Mouse (Mus musculus): Measurements from ENCODE around the gene Ifna9. TPM values are rescaled to one million over a fixed set of nuclear protein-coding genes. Genes with fewer than 3 reads are reported as not detected.
"Not testable (repeated sequence)": the region's sequence is repeated elsewhere in the genome, so short reads cannot be mapped to it uniquely, and the experiment has no call there.

Gene Ifna9
- polyA plus RNA-seq, 1 experiment from 2014 or later: not detected

GRCm38 (mm10) chr4:88561791-88562190 is 30.4 kb downstream of the Ifna9 start:
- 96% methylated on average over 1 of the region's 1 CpGs for WGBS

GRCm38 (mm10) chr4:88558145-88558544 is 34.0 kb downstream of the Ifna9 start, which contains the start of gene Ifna15:
Gene Ifna15 (minus strand): TSS chr4:88558245.
- H3K4me2 ChIP-seq (replicated peaks; ENCODE audit: low read depth); H3K4me1 ChIP-seq (replicated peaks; ENCODE audit: control insufficient read depth, insufficient read depth, low read length); H3K27me3 ChIP-seq (replicated peaks; ENCODE audit: control insufficient read depth, insufficient read depth, low read length); H3K36me3 ChIP-seq (ENCODE audit: control insufficient read depth, insufficient read depth); H3K4me3 ChIP-seq (ENCODE audit: low read depth, low read length); H3K9ac ChIP-seq (ENCODE audit: low read depth, low read length); ATAC-seq; H3K9me3 ChIP-seq (ENCODE audit: control insufficient read depth); H3K27ac ChIP-seq (ENCODE audit: low read depth, low read length): not testable (repeated sequence)

More at GRCm38 (mm10) chr4:88561791-88562190, 30.4 kb downstream of the Ifna9 start:
- Histone ChIP-seq H3K4me2 (replicated peaks; ENCODE audit: low read depth) (no peak overlapping the region), H3K4me3 (ENCODE audit: low read depth, low read length) (no peak overlapping the region), H3K9me3 (ENCODE audit: control insufficient read depth) (no peaks in the 10 kb centered on the region), H3K27me3 (replicated peaks; ENCODE audit: control insufficient read depth, insufficient read depth, low read length) (no peaks in the 10 kb centered on the region), H3K9ac (ENCODE audit: low read depth, low read length) (no peak overlapping the region), H3K36me3 (ENCODE audit: control insufficient read depth, insufficient read depth) (no peaks in the 10 kb centered on the region), H3K4me1 (replicated peaks; ENCODE audit: control insufficient read depth, insufficient read depth, low read length) (no peaks in the 10 kb centered on the region), H3K27ac (ENCODE audit: low read depth, low read length) (no peak overlapping the region)
- no peak for ATAC-seq
- no peak for TF ChIP-seq CTCF (IDR thresholded peaks at IDR 0.05; ENCODE audit: low read depth)

GRCm38 (mm10) chr4:88550161-88550945 is 41.8 kb downstream of the Ifna9 start:
- H3K9ac ChIP-seq (ENCODE audit: low read depth, low read length): peak overlapping the region; percentile 31; the same call in 1 of the 2 replicates
- H3K4me1 ChIP-seq (replicated peaks; ENCODE audit: control insufficient read depth, insufficient read depth, low read length): no peaks in the 10 kb centered on the region
- peak; percentile 94 for TF ChIP-seq CTCF (IDR thresholded peaks at IDR 0.05; ENCODE audit: low read depth)
- H3K27me3 ChIP-seq (replicated peaks; ENCODE audit: control insufficient read depth, insufficient read depth, low read length): no peaks in the 10 kb centered on the region
- no peak overlapping the region for H3K27ac ChIP-seq (ENCODE audit: low read depth, low read length)
- H3K9me3 ChIP-seq (ENCODE audit: control insufficient read depth): no peaks in the 10 kb centered on the region
- WGBS: 25% methylated on average over 22 of the region's 22 CpGs
- peak overlapping the region; percentile 78 for H3K4me2 ChIP-seq (replicated peaks; ENCODE audit: low read depth)
- H3K4me3 ChIP-seq (ENCODE audit: low read depth, low read length): peak overlapping the region; percentile 43
- peak; percentile 88 for ATAC-seq
- no peaks in the 10 kb centered on the region for H3K36me3 ChIP-seq (ENCODE audit: control insufficient read depth, insufficient read depth)

- Histone ChIP-seq H3K27me3 (replicated peaks; ENCODE audit: control insufficient read depth, insufficient read depth, low read length) (no peaks in the 10 kb centered on the region), H3K36me3 (ENCODE audit: control insufficient read depth, insufficient read depth) (no peaks in the 10 kb centered on the region), H3K4me3 (ENCODE audit: low read depth, low read length) (no peak overlapping the region), H3K9ac (ENCODE audit: low read depth, low read length) (no peak overlapping the region), H3K4me1 (replicated peaks; ENCODE audit: control insufficient read depth, insufficient read depth, low read length) (no peaks in the 10 kb centered on the region), H3K27ac (ENCODE audit: low read depth, low read length) (no peak overlapping the region), H3K9me3 (ENCODE audit: control insufficient read depth) (no peaks in the 10 kb centered on the region), H3K4me2 (replicated peaks; ENCODE audit: low read depth) (no peak overlapping the region)
- WGBS: 74% methylated on average over 1 of the region's 1 CpGs
- TF ChIP-seq CTCF (IDR thresholded peaks at IDR 0.05; ENCODE audit: low read depth): no peak
- no peak for ATAC-seq
These were observed 44.2 kb downstream of the Ifna9 start for GRCm38 (mm10) chr4:88547986-88548385.

GRCm38 (mm10) chr4:88543649-88544234 is 48.4 kb downstream of the Ifna9 start:
- H3K9me3 ChIP-seq (ENCODE audit: control insufficient read depth): no peaks in the 10 kb centered on the region
- no peak overlapping the region for H3K9ac ChIP-seq (ENCODE audit: low read depth, low read length)
- no peaks in the 10 kb centered on the region for H3K4me1 ChIP-seq (replicated peaks; ENCODE audit: control insufficient read depth, insufficient read depth, low read length)
- no peaks in the 10 kb centered on the region for H3K36me3 ChIP-seq (ENCODE audit: control insufficient read depth, insufficient read depth)
- no peak overlapping the region for H3K4me2 ChIP-seq (replicated peaks; ENCODE audit: low read depth)
- no peak overlapping the region for H3K27ac ChIP-seq (ENCODE audit: low read depth, low read length)
- 0 out of 2 replicates have a peak, but pooled peaks have one; percentile 38 for ATAC-seq
- H3K27me3 ChIP-seq (replicated peaks; ENCODE audit: control insufficient read depth, insufficient read depth, low read length): no peaks in the 10 kb centered on the region
- no peak overlapping the region for H3K4me3 ChIP-seq (ENCODE audit: low read depth, low read length)
- peak; percentile 92 for TF ChIP-seq CTCF (IDR thresholded peaks at IDR 0.05; ENCODE audit: low read depth)
- 49% methylated on average over 2 of the region's 2 CpGs for WGBS

Other genes starting within 250 kb of the Ifna9 start
- gene Hacd4, start 153.5 kb downstream of the Ifna9 start, polyA plus RNA-seq (2015; fragmentation: Nextera tagmentation; extraction: Ambion mirVana): 6.6 and 7.4 TPM in 2 replicates
- not detected in 2 replicates for gene Ifnb1, start 69.6 kb downstream of the Ifna9 start, polyA plus RNA-seq (2015; fragmentation: Nextera tagmentation; extraction: Ambion mirVana)
- not detected in 2 replicates for gene Ifna15, start 34.1 kb downstream of the Ifna9 start, polyA plus RNA-seq (2015; fragmentation: Nextera tagmentation; extraction: Ambion mirVana)
- not detected in 2 replicates for gene Ifna14, start 20.6 kb downstream of the Ifna9 start, polyA plus RNA-seq (2015; fragmentation: Nextera tagmentation; extraction: Ambion mirVana)
- not detected in 2 replicates for gene Ifna12, start 11.0 kb upstream of the Ifna9 start, polyA plus RNA-seq (2015; fragmentation: Nextera tagmentation; extraction: Ambion mirVana)
- gene C87499, start 42.0 kb upstream of the Ifna9 start, polyA plus RNA-seq (2015; fragmentation: Nextera tagmentation; extraction: Ambion mirVana): not detected in 2 replicates
- gene Ifna13, start 52.1 kb upstream of the Ifna9 start, polyA plus RNA-seq (2015; fragmentation: Nextera tagmentation; extraction: Ambion mirVana): not detected in 2 replicates
- gene Ifna16, start 84.5 kb upstream of the Ifna9 start, polyA plus RNA-seq (2015; fragmentation: Nextera tagmentation; extraction: Ambion mirVana): not detected in 2 replicates
- gene Ifna2, start 91.5 kb upstream of the Ifna9 start, polyA plus RNA-seq (2015; fragmentation: Nextera tagmentation; extraction: Ambion mirVana): not detected in 2 replicates
- not detected in 2 replicates for gene Ifnab, start 99.0 kb upstream of the Ifna9 start, polyA plus RNA-seq (2015; fragmentation: Nextera tagmentation; extraction: Ambion mirVana)
- 0.16 and 0.43 TPM in 2 replicates for gene Gm26566, start 129.4 kb upstream of the Ifna9 start, polyA plus RNA-seq (2015; fragmentation: Nextera tagmentation; extraction: Ambion mirVana)
- 40.5 and 42.5 TPM in 2 replicates for gene Klhl9, start 130.1 kb upstream of the Ifna9 start, polyA plus RNA-seq (2015; fragmentation: Nextera tagmentation; extraction: Ambion mirVana)
- not detected in 2 replicates for gene Gm13271, start 162.5 kb upstream of the Ifna9 start, polyA plus RNA-seq (2015; fragmentation: Nextera tagmentation; extraction: Ambion mirVana)
- gene Gm13283, start 167.7 kb upstream of the Ifna9 start, polyA plus RNA-seq (2015; fragmentation: Nextera tagmentation; extraction: Ambion mirVana): 0.20 TPM in 1 of 2 replicates, not detected in the other
- gene Gm13290, start 181.4 kb upstream of the Ifna9 start, polyA plus RNA-seq (2015; fragmentation: Nextera tagmentation; extraction: Ambion mirVana): 0.13 TPM in 1 of 2 replicates, not detected in the other
- gene Gm13289, start 184.5 kb upstream of the Ifna9 start, polyA plus RNA-seq (2015; fragmentation: Nextera tagmentation; extraction: Ambion mirVana): not detected in 2 replicates
- not detected in 2 replicates for gene Gm13272, start 187.5 kb upstream of the Ifna9 start, polyA plus RNA-seq (2015; fragmentation: Nextera tagmentation; extraction: Ambion mirVana)
- 0.18 TPM in 1 of 2 replicates, not detected in the other for gene Ifnz, start 189.7 kb upstream of the Ifna9 start, polyA plus RNA-seq (2015; fragmentation: Nextera tagmentation; extraction: Ambion mirVana)
- gene Gm13276, start 193.3 kb upstream of the Ifna9 start, polyA plus RNA-seq (2015; fragmentation: Nextera tagmentation; extraction: Ambion mirVana): not detected in 2 replicates
- not detected in 2 replicates for gene Gm13277, start 196.2 kb upstream of the Ifna9 start, polyA plus RNA-seq (2015; fragmentation: Nextera tagmentation; extraction: Ambion mirVana)
- gene Gm13278, start 199.2 kb upstream of the Ifna9 start, polyA plus RNA-seq (2015; fragmentation: Nextera tagmentation; extraction: Ambion mirVana): not detected in 2 replicates
- gene Gm13275, start 202.1 kb upstream of the Ifna9 start, polyA plus RNA-seq (2015; fragmentation: Nextera tagmentation; extraction: Ambion mirVana): not detected in 2 replicates
- gene Gm13279, start 205.0 kb upstream of the Ifna9 start, polyA plus RNA-seq (2015; fragmentation: Nextera tagmentation; extraction: Ambion mirVana): not detected in 2 replicates
- gene Gm13285, start 207.3 kb upstream of the Ifna9 start, polyA plus RNA-seq (2015; fragmentation: Nextera tagmentation; extraction: Ambion mirVana): 0.37 and 0.42 TPM in 2 replicates
- not detected in 2 replicates for gene Gm13287, start 210.9 kb upstream of the Ifna9 start, polyA plus RNA-seq (2015; fragmentation: Nextera tagmentation; extraction: Ambion mirVana)
- gene Gm13288, start 213.1 kb upstream of the Ifna9 start, polyA plus RNA-seq (2015; fragmentation: Nextera tagmentation; extraction: Ambion mirVana): not detected in 2 replicates
- gene Ifna7, start 223.8 kb upstream of the Ifna9 start, polyA plus RNA-seq (2015; fragmentation: Nextera tagmentation; extraction: Ambion mirVana): not detected in 2 replicates
- gene Ifna11, start 227.6 kb upstream of the Ifna9 start, polyA plus RNA-seq (2015; fragmentation: Nextera tagmentation; extraction: Ambion mirVana): not detected in 2 replicates
- not detected in 2 replicates for gene Ifna6, start 235.0 kb upstream of the Ifna9 start, polyA plus RNA-seq (2015; fragmentation: Nextera tagmentation; extraction: Ambion mirVana)
- gene Ifna5, start 243.1 kb upstream of the Ifna9 start, polyA plus RNA-seq (2015; fragmentation: Nextera tagmentation; extraction: Ambion mirVana): not detected in 2 replicates
- gene Ifna4, start 249.5 kb upstream of the Ifna9 start, polyA plus RNA-seq (2015; fragmentation: Nextera tagmentation; extraction: Ambion mirVana): not detected in 2 replicates